Mouse (Mus musculus) kidney, adult 9 months (tissue): Measurements from ENCODE around the gene Gm28051.

Experiments used
- DNase-seq: peaks from one replicate; pipeline ENCODE4 v3.0.0; 2022

The Gm28051 gene

DNA sequence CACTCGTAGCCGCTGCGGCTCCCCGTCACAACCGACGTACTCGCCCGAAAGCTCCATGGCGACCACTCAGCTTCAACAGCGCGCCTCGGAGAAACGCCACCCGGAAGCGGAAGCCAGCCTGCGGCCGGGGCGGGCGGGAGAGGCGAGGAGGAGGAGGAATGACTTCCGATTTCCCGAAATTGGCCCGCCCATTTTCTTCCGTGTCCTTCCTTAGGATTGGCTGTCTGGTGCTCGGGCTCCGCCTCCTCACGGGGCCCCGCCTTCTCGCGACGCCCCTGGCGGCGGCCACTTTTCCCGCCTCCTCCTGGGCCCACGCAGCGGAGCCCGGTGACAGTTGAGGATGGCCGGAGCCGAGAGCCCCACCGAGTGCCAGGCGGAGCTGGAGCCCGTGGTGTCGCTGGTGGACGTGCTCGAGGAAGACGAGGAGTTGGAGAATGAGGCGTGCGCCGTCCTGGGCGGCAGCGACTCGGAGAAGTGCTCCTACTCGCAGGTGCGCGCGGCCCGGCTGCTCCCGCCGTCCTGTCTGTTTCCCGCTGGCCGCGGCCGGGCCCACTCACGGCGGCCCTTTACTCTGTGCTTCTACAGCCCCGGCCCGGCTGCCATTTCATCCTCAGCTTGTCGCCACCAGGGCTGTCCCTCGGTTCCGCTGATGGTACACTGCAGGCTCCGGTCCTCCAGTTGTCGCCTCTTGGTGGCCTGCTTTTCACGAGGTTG lies at the start of gene Gm28051, which contains the start of the genes Gon7 and Ubr7:
TSS of gene Gm28051 (minus strand) at position 77 of the 714 bp plus-strand sequence.
TSS of gene Gon7 (minus strand) at position 115 of the 714 bp plus-strand sequence.
TSS of gene Ubr7 (plus strand) at position 279 of the 714 bp plus-strand sequence.
- DNase-seq: peak; percentile 98

DNA sequence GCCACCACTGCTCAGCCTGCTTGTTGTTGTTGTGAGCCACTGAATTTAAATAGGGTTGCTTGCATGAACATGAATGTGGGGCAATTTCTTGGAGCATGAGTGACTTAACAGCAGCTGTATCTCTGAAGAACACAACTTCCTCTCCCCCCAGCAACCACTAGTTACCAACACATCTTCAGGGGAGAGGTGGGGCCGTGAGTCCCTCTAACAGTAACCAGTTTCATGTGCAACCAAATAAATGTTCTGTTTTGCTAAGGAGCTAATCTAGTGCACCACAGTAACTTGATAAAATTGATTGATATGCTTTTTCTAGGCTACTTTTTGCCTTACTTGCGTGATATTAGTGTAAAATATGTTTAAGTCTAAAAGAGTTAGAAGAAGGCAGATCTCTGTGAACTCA lies 42.0 kb upstream of the Gm28051 start:
- DNase-seq: no peak

DNA sequence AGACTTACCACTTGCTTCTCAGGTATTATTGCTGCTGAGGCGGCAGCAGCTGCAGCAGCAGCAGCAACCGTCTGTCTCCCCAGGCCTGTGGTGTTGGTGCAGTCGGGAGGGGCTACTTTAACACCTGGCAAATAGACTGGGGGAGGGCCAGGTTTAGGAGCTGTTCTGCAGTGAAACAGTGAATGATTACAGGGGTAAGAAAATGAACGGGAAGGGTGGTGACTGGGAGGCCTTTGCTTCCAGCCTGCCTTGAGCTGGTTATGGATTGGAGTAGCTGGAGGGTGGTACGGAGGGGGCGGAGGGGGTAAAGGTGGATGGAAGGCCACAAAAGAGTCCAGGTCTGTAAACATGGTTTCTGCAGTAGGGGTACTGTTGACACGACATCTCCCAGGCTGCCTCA lies 30.4 kb upstream of the Gm28051 start:
- no peak for DNase-seq

DNA sequence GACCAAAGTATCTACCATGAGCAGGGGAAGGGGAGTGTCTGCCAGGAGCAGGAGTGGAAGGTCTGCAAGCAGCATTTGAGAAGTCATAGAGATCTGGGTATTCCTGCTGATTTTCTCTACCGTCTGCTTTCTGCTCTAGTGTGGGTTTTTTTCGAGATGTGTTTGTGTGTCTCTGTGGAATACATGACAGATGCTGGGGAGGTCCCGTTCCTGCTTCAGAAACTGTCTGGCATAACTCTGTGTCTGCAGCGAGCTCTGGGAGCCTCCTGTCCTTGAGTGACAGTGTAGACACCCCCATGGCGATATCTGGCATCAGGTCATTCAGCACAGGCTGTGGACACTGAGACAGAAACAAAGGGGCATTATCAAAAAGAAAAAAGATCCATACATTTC lies 28.0 kb upstream of the Gm28051 start:
- DNase-seq: no peak

DNA sequence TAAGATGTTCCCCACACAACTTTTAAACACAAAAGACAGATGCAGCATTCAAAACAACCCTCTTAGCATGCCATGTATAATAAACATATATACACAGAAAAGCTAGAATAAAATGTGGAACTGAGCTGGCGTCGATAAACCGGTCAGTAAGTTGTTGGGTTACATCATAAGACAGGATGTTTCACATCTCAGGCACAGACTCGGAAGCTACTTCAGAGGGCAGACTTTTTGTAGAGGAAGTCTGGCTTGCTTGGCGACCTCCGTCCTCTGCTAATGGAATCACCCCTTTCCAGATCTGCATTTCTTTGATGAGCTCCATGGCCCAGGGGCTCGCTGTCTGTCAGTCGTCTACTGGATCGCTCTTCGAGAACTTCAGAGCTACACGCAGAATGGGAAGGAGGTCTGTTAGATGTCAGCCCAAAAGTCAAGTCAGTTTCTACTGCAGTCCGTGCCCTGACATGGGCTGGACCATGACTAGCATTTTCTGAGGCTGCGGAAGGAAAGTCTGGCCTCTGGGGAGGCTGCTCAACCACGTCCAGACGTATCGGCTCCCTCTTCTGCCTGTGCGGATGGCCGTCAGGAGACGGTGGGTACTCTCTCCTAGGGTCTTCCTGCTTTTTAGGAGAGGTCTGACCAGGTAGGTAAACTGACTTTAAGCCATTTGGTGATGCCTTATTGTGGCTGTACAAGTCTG lies 27.5 kb upstream of the Gm28051 start:
- no peak for DNase-seq

DNA sequence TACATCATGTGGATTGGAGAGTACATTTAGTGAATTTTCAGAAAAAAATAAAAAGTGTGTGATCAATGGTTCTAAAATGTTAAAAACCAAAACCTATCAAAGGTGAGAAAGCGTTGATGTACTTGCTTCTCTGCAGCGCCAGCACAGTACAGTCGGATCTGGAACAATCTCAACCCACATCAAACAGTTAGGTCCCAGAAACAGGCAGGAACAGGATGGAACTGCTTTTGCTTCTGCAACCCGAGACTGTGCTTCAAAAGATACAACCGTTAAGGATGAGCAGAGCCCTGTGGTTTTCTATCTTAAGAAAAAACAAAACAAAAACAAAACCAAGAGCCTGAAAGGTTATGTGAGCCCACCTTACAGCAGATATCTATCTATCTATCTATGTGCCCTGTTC lies 25.3 kb upstream of the Gm28051 start:
- no peak for DNase-seq

DNA sequence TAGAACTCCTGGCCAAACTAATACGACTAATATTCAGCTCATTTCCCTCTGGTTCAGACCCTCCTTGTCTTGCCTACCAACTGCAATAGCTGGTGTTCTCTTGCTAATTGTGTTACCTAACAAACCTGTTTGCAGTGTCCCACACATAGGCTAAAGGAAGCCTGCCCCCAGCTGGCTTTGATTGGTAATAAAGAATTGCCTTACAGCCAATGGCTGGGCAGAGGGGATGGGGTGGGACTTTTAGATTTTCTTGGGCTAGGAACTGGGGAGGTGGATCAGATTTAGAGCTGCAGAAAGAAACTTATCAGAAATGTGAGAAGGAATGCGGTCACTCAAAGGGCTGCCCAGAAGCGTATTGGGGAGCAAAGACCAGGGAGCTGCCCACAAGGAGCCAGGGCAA lies 21.9 kb upstream of the Gm28051 start:
- peak; percentile 29 for DNase-seq

DNA sequence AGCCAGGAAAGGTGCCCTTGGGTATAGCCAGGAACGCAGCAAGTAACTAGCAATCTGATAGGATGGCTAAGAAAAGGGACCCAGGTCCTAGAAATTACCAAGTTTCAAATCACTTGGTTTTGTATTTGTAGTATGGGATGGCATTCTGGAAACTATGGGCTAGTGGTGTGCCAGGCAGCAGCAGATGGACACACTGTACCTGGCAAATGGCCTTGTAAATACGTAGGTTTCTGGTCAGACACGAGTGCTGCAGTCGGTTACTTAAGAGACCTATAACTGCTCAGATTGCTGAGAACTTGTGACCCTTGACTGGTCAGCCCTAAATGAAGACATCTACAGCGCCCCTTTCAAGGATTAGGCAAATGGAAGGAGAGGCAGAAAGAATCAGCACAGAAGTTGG lies 20.6 kb upstream of the Gm28051 start:
- DNase-seq: no peak

DNA sequence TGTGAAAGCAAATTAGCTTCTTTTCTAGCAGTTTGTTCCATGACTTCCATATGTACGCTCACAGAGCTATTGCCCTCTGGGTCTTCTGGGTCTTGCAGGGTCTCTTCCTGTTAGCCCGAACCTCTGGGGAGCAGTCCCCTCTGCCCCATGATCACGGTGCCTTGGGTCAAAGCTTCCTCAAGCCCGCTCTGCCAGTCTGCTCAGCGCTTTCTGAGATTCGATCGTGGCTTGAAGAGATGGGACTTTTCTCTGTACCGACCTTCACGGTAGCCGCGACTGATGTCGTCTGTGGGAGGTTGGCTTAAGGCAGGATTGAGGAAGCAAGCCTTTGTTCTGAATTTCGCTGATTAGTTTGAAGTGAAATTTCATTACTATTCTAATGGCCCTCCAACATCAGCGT lies 18.5 kb upstream of the Gm28051 start:
- no peak for DNase-seq

DNA sequence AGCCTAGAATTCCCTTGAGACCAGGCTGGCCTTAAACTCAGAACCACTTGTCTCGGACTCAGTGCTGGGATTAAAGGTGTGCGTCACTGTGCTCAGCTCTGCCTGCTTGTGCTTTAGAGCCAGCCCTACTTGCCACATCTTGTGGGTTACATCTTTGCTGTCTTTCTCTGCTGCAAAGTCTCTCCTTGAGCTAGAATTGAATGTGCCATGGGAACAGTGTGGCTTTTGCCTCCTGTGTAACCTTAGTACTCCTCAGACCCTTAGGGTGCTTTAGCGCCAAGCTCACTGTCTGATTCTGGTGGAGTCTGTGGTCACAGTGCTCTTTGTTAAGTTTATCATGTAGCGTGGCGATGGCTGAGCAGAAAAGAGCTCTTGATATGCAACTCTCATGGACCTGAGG lies 15.1 kb upstream of the Gm28051 start:
- no peak for DNase-seq

DNA sequence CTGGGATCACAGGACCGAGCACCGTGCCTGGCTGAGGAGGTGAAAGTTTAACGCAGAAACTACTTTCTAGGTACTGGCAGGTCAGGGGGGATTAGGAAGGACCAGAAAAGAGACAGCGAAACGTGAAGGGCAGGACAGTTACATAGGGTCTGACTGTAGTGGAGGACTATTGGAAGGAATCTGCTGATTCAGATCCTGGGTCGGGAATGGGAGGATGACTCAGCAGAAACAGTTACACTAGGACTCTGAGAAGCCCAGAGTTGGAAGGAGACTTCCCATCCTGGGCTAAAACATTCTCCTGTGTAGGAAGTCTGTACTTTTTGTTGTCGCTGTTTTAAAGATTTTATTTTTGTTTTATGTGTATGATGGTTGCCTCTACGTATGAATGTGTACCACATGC lies 14.0 kb upstream of the Gm28051 start:
- DNase-seq: no peak

DNA sequence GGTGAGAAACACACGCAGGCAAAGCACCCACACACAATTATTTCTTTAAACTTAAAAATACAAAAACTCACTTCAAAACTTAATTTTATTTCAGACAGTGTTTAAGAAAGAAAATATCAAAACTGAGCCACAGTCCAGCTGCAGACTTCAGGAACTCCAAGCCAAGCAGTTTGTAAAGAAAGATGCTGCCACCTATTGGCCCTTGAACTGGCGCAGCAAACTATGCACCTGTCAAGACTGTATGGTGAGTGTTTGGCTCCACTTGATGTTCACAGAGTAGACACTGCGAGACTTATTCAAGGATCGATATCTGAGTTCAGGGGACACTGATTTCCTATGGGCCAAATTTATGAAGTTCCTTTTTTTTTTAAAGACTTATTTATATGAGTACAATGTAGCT lies 11.4 kb upstream of the Gm28051 start:
- DNase-seq: peak; percentile 31

DNA sequence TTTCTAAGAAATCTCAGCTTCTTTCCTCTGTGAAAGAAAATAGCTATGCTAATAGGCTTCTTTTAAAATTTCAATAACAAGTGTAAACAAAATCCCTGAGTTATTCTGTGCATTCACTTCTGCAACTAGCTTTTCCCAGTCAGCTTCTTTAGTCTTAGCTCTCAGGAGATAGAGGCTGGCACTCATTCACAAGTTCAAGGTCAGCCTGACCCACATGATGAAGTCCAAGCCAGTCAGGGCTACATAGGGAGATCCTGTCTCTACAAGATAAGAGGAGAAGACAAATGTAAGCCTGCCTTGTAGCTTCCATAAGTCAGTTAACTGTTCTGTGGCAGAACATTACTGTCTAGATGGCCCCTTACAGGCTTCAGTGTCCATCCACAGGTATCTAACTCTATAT lies 6.1 kb upstream of the Gm28051 start:
- no peak for DNase-seq

DNA sequence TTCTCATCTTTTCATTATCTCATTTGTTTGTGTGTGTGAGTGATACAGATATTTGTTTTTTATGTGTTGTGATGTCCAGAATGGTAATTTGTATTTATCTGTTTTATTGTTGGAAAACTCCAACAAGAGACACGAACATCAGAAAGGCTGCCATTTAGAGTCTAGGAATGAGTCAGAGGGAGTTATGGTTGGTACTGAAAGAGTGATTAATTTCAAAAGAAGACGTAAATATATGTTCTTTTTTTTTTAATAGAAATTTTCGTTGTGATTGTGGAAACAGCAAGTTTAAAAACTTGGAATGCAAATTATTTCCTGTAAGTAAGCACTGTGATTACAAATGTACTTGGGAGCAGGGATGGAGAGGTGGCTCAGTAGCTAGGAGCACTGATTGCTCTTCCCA lies 4.1 kb upstream of the Gm28051 start:
- no peak for DNase-seq

DNA sequence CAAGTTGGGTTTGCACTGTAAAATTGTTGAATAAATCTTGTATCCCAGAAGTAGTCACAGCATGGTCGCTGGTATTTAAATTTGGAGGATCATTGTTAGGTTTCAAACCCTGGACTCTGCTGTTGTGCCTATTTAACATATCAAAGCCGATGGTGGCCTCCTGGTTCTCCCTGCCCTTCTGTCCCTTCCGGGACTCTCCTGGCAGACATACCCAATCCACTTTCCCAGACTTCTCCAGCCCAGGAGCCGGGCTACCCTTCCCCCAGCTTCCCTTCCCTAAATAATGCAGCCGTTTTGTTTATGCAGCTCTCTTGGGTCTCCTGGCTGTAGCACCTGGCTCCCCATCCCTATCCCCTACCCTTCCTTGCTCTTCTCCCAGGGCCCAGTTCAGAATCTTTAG lies 1.4 kb upstream of the Gm28051 start:
- DNase-seq: no peak

DNA sequence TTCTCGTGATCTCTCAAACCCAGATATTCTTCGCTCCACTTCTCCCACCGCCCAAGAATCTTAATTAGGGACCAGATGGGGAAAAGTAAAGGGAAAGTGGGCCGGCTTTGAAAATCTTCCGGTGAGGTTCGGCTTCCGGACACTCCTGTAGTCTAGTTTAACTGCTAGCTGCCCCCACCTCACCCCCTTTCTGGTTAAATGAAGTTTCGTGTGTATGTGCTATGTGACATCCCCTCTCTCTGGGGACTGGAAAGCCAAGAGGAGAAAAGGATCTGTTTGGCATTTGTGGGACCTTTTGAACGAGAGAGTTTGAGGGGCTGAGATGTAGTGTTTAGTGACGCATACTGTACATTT lies 815 bp upstream of the Gm28051 start, which contains the start of gene Gm20604:
TSS of gene Gm20604 (minus strand) at position 270 of the 354 bp plus-strand sequence.
- no peak for DNase-seq

DNA sequence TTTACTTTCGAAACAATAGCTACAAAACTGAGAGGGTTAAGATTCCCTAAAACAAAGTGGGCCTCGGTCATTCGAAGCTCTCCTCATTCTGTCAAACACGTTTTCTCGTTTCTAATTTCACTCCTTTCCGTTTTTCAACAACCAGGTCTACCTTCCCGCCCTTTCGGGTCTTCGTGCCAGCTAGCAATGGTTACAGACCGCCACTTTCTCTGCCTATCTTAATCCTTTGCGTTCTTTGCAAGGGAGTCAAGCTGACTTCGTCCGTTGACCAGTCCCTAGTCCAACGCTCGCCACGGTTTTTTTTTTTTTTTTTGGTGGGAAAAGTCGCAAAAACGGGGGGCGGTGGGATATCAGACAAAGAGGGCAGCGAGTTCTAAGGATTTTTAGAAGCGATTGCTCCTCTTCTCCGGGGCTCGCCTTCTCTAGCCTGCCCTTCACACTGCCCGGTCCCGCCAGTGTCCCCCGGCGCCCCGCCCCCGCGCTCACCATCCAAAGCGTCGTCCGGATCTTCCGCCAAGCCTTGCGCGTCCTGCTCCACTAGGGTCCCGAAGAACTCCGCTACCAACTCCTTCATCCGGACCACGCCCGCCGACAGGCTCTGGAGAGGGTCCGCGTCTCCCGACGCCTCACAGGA lies 393 bp downstream of the Gm28051 start:
- no peak for DNase-seq

DNA sequence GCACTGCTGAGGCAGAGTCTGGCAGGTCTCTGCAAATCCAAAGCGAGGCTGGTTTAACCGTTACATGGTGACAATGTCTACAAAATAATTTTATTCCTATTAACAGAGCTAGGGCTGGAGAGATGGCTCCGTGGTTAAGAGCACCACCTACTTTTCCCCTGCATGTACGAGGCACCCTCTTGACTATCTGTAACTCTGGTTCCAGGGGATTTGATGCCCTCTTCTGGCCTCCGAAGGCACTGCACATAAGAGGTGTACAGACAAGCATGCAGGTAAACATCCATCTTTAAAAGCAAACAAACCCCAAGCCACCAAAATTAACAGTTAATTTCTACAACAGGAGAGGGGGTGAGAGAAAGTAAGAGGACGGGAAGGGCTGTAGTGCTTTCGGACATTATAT lies 1.3 kb downstream of the Gm28051 start:
- peak; percentile 43 for DNase-seq

DNA sequence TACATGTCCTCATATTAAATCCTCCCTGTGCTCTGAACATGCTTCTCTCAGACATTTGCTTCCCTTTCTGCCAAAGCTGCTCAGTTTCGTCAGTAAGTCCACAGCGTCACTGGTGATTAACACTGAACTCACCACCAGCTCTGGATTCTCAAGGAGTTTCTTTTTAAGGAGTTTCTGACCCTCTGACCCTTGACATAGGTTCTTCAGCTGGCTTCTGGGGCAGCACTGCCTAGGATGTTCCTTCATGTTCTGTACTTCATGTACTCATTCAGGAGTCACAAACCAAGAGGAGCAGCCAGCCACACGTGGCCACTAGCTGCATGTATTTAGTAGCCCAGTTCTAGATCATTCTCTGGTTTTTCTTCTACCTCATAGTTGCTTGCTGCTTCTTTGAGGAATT lies 9.3 kb downstream of the Gm28051 start:
- DNase-seq: no peak

DNA sequence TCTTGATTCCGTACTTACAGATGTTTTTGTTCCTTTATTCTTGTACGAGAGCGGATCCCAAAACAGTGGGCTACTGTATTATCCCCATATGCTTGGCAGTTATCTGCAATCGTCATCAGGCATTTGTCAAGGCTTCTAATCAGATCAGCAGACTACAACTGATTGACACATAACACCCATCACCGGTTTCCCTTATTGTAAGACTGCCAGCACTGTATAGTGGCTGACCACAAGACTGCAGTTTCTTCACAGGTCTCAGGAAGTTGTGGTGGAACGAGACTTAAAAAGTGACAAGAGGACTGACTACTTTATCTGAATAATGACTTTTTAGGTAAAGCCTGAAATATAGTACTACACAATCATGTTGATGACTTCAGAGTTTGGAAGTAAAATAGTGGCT lies 12.7 kb downstream of the Gm28051 start:
- DNase-seq: no peak

DNA sequence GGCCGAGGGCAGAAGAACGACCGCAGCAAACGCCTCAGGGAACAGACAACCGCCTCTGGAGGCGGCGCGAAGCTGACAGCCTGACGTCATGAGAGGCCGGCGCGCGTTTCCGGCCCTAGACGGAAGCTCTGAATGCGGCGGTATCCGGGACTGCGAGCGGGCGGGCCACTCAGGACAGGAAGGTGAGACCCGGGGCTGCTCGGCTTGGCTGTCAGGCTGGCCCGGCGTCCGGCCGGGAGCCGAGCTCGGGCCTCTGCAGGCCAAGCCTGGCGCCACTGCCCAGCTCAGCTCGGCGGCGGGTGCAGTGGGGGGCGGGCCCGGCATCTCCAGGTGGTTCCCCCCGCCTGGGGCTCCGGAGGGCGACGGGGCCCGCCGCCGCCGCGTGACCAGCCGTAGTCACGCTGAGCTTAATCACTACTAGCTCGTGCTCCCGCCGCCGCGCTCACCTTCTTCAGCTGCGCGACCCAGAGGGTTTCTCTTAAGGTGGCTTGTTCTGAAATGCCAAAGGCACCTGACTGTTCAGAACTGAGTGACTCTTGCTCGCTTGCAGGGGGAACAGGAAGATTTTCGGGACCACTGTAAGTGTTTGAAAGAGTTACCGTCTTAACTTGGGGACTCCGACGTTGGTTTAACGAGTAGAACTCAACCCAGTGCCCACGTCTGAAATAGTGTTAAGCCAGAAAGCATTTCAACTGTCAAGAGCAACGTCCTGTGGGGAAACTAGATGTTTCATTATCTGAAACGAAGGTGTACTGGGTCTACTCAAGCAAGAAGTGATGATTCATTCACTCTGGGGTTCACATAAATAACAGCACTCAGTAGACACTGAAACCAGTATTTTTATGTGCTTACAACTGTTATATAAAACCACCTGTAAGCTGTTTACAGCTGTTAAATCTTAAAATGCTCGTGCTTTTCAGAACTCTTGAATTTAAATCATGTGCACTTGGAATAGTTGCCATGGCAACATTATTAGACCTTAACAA lies 13.7 kb downstream of the Gm28051 start, which contains the start of the genes Moap1 and Tmem251:
TSS of gene Moap1 (minus strand) at position 73 of the 986 bp plus-strand sequence.
TSS of gene Tmem251 (plus strand) at position 174 of the 986 bp plus-strand sequence.
- peak; percentile 93 for DNase-seq

DNA sequence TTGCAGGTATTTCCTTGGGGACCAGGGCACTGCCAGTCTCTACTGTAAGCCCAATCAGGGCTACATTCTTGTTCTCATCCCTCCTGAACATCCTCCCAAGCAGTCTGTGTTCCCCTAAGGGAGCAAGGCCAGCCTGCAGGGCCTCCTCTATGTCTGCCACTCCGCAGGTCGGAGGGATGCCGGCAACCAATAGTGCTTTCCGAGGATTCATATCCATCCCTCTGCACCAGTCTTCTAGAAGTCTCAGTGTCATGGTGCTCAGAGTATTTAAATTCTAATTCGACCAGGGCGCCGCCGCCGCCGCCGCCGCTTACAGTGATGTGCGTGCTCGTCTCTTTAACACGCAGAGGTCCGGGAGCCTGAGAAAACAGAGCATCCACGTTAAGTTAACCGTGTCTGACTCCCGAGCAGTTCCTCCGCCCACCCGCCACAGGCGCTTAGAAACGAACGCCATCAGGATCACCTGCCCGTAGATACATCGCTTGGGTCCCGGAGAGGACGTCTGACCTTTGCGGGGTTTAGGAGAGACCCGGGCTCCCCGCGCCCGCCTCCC lies 14.5 kb downstream of the Gm28051 start:
- DNase-seq: no peak
